ENCODE assay signal across 8 mouse cellular contexts in the genomic region with DNA sequence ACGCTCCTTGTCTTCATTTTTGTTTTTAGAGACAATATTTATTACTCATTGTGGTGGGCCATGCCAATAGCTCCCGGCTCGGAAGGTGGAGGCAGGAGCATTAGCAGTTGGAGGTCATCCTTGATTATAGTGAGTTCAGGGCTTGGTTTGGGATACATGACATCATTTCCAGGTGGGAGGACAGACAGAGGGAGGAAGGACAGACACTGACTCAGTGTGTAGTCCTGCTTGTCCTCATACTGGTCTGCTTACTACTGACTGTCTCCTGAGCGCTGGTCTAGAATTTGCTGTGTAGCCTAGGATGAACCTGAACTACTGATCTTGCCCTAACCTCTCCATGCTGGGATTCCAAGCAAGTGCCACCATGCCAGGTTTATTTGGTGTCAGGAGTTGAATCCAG. TPM values are rescaled to one million over a fixed set of nuclear protein-coding genes. Genes with fewer than 3 reads are reported as not detected.
A peak's percentile ranks its signal among the peaks of the same experiment; 100 is the strongest.
DNase-seq lines count a peak whose midpoint lies in the region; ATAC-seq and TF ChIP-seq lines count a peak whose summit lies in the region.

Desi1 (minus strand) TSS at position 101 of the 400 bp plus-strand sequence.

- H3K27me3 ChIP-seq in megakaryocyte, embryonic 14.5 days (replicated peaks): no peaks in the 10 kb centered on the region
- H3K27me3 ChIP-seq in embryonic facial prominence, embryonic 12.5 days: no peaks in the 10 kb centered on the region
- H3K27me3 ChIP-seq in heart, postnatal 0 days (ENCODE audit: control insufficient read depth, insufficient read depth, low read length): no peaks in the 10 kb centered on the region
- no peaks in the 10 kb centered on the region for H3K27me3 ChIP-seq in limb, embryonic 12.5 days

- no peak for ATAC-seq in megakaryocyte, adult 5-6 weeks (ENCODE audit: poor library complexity, severe bottlenecking)
- no peak for ATAC-seq in embryonic facial prominence, embryonic 12.5 days (ENCODE audit: insufficient number of reproducible peaks, insufficient read depth, low FRiP score, low TSS enrichment)
- no peak for ATAC-seq in heart, postnatal 0 days (ENCODE audit: insufficient read depth, low read depth)
- no peak for ATAC-seq in limb, embryonic 12.5 days (ENCODE audit: insufficient number of reproducible peaks, insufficient read depth, low FRiP score, low TSS enrichment, low read depth)
- no peak for ATAC-seq in granulocyte monocyte progenitor cell, adult 5-6 weeks (replicated peaks; ENCODE audit: poor library complexity, severe bottlenecking)

- TF ChIP-seq CTCF in heart, postnatal 0 days (IDR thresholded peaks at IDR 0.05; ENCODE audit: low read depth): no peak

- TF ChIP-seq EP300 in heart, postnatal 0 days (IDR thresholded peaks at IDR 0.05; ENCODE audit: low read depth): no peak

- H3K9me3 ChIP-seq in megakaryocyte, embryonic 14.5 days: no peaks in the 10 kb centered on the region
- no peaks in the 10 kb centered on the region for H3K9me3 ChIP-seq in embryonic facial prominence, embryonic 12.5 days
- H3K9me3 ChIP-seq in heart, postnatal 0 days (replicated peaks; ENCODE audit: control insufficient read depth, low read length): no peaks in the 10 kb centered on the region
- no peaks in the 10 kb centered on the region for H3K9me3 ChIP-seq in limb, embryonic 12.5 days

- DNase-seq in heart, postnatal 0 days (ENCODE audit: low spot score): no peak
- no peak for DNase-seq in retina, embryonic 14.5 days (ENCODE audit: low spot score)
- no peak for DNase-seq in spleen, postnatal 10 days (ENCODE audit: low spot score in 2 of 2)

- WGBS in embryonic facial prominence, embryonic 12.5 days: 92% methylated on average over 4 of the region's 4 CpGs
- 91% methylated on average over 4 of the region's 4 CpGs for WGBS in heart, postnatal 0 days
- WGBS in limb, embryonic 12.5 days: 87% methylated on average over 4 of the region's 4 CpGs

- no peak within 1 kb of the TSS for H3K4me2 ChIP-seq in embryonic facial prominence, embryonic 12.5 days (replicated peaks)
- no peak within 1 kb of the TSS for H3K4me2 ChIP-seq in heart, postnatal 0 days (ENCODE audit: low read depth, low read length)
- no peak within 1 kb of the TSS for H3K4me2 ChIP-seq in limb, embryonic 12.5 days

- peaks cover 20% of the 10 kb centered on the region for H3K4me1 ChIP-seq in megakaryocyte, embryonic 14.5 days
- no peaks in the 10 kb centered on the region for H3K4me1 ChIP-seq in embryonic facial prominence, embryonic 12.5 days
- no peaks in the 10 kb centered on the region for H3K4me1 ChIP-seq in heart, postnatal 0 days (ENCODE audit: control insufficient read depth, insufficient read depth)
- H3K4me1 ChIP-seq in limb, embryonic 12.5 days (replicated peaks): no peaks in the 10 kb centered on the region

- H3K27ac ChIP-seq in embryonic facial prominence, embryonic 12.5 days: no peak within 1 kb of the TSS
- H3K27ac ChIP-seq in heart, postnatal 0 days (ENCODE audit: low read depth): no peak within 1 kb of the TSS
- H3K27ac ChIP-seq in limb, embryonic 12.5 days: no peak within 1 kb of the TSS

- peaks cover 90% of the 10 kb centered on the region for H3K36me3 ChIP-seq in megakaryocyte, embryonic 14.5 days (replicated peaks; ENCODE audit: low read length)
- H3K36me3 ChIP-seq in embryonic facial prominence, embryonic 12.5 days: peaks cover 83% of the 10 kb centered on the region
- H3K36me3 ChIP-seq in heart, postnatal 0 days (replicated peaks; ENCODE audit: control insufficient read depth, insufficient read depth, low read length): peaks cover 73% of the 10 kb centered on the region
- H3K36me3 ChIP-seq in limb, embryonic 12.5 days: peaks cover 86% of the 10 kb centered on the region

- no peak within 1 kb of the TSS for H3K9ac ChIP-seq in embryonic facial prominence, embryonic 12.5 days
- no peak within 1 kb of the TSS for H3K9ac ChIP-seq in heart, postnatal 0 days (replicated peaks; ENCODE audit: low read depth, low read length)
- H3K9ac ChIP-seq in limb, embryonic 12.5 days (replicated peaks): no peak within 1 kb of the TSS

- peak within 1 kb of the TSS; percentile 35 for H3K4me3 ChIP-seq in megakaryocyte, embryonic 14.5 days (replicated peaks)
- H3K4me3 ChIP-seq in embryonic facial prominence, embryonic 12.5 days: no peak within 1 kb of the TSS
- no peak within 1 kb of the TSS for H3K4me3 ChIP-seq in heart, postnatal 0 days (ENCODE audit: low read depth, low read length)
- no peak within 1 kb of the TSS for H3K4me3 ChIP-seq in limb, embryonic 12.5 days (replicated peaks)

RNA-seq across cellular contexts. Expression of gene Desi1, which starts in this region (rescaled TPM):
- polyA plus RNA-seq in megakaryocyte, embryonic 14.5 days (2012; ENCODE audit: insufficient read depth, low replicate concordance): 53.6 and 99.4 TPM in 2 replicates
- total RNA-seq in megakaryocyte, adult 5-6 weeks (2015): 19.1 and 26.3 TPM in 2 replicates
- 2.6 and 3.9 TPM in 2 replicates for total RNA-seq in megakaryocyte, adult 5-6 weeks (2017)
- polyA plus RNA-seq in embryonic facial prominence, embryonic 12.5 days (2016; fragmentation: Nextera tagmentation; extraction: Ambion mirVana): 31.6 and 34.0 TPM in 2 replicates
- total RNA-seq in heart, postnatal 0 days (2014; rRNA removed; ENCODE audit: low replicate concordance): 9.0 and 13.6 TPM in 2 replicates
- polyA plus RNA-seq in heart, postnatal 0 days (2015; fragmentation: Nextera tagmentation; extraction: Ambion mirVana): 15.4 and 16.1 TPM in 2 replicates
- polyA plus RNA-seq in limb, embryonic 12.5 days (2016; fragmentation: Nextera tagmentation; extraction: Ambion mirVana): 30.4 TPM in 2 replicates
- total RNA-seq in granulocyte monocyte progenitor cell, adult 5-6 weeks (2014; fragmentation: Nextera tagmentation): 26.3 and 34.9 TPM in 2 replicates
- total RNA-seq in granulocyte monocyte progenitor cell, adult 5-6 weeks (2017): 6.0 and 8.3 TPM in 2 replicates
